Mouse (Mus musculus) kidney, adult 2 months (tissue): ENCODE data around the gene Rasgef1c. TPM values are rescaled to one million over a fixed set of nuclear protein-coding genes. Genes with fewer than 3 reads are reported as not detected.

Experiments used
- DNase-seq: peaks from one replicate; pipeline ENCODE4 v3.0.0; 2021
- H3K27ac ChIP-seq: fragments of 200-500 bp; 2 replicates; pipeline ENCODE4 v1.5.1; 2012; ENCODE audit warnings: low read depth, low read length, control low read depth, inconsistent platforms; ENCODE audit not compliant: insufficient read depth
- H3K27me3 ChIP-seq: fragments of 200-500 bp; replicated peaks from 2 replicates; pipeline ENCODE4 v1.6.1; 2012; ENCODE audit warnings: mild to moderate bottlenecking, moderate library complexity, low read length, inconsistent platforms; ENCODE audit not compliant: control insufficient read depth, insufficient read depth
- H3K36me3 ChIP-seq: fragments of 200-500 bp; 2 replicates; pipeline ENCODE4 v1.6.1; 2012; ENCODE audit warnings: mild to moderate bottlenecking, moderate library complexity, low read length, inconsistent platforms; ENCODE audit not compliant: control insufficient read depth, insufficient read depth
- H3K4me1 ChIP-seq: fragments of 200-500 bp; 2 replicates; pipeline ENCODE4 v1.6.1; 2011; ENCODE audit warnings: low read length; ENCODE audit not compliant: control insufficient read depth, insufficient read depth
- H3K4me3 ChIP-seq: fragments of 200-500 bp; 2 replicates; pipeline ENCODE4 v1.5.1; 2011; ENCODE audit warnings: mild to moderate bottlenecking, low read depth, low read length, control low read depth; ENCODE audit not compliant: insufficient read depth
- CTCF ChIP-seq: fragments of 200-500 bp; conservative IDR thresholded peaks from 2 replicates; pipeline ENCODE4 v1.5.1; 2011; ENCODE audit warnings: low read depth, mild to moderate bottlenecking, control low read depth, low read length, moderate library complexity, mixed read lengths; ENCODE audit not compliant: insufficient read depth, insufficient read length
- POLR2A ChIP-seq: fragments of 200-500 bp; IDR thresholded peaks from one replicate; pipeline ENCODE4 v1.6.1; 2011; ENCODE audit warnings: low read depth, low read length, control low read depth
- WGBS: fragments of 180-500 bp; shearing (Covaris S2); methylation state at CpG from one replicate; pipeline ENCODE4 v1.1.7; 2018; 5-methylcytosine and 5-hydroxymethylcytosine counted together
- polyA plus RNA-seq: library from polyadenylated mRNA; depleted of rRNA; stranded (reverse); fragments of >200 nt; gene quantifications from 2 replicates; pipeline ENCODE4 v1.2.3, GENCODE M21; 2012

Gene Rasgef1c
- polyA plus RNA-seq, 1 experiment, result 0.11 TPM

DNA sequence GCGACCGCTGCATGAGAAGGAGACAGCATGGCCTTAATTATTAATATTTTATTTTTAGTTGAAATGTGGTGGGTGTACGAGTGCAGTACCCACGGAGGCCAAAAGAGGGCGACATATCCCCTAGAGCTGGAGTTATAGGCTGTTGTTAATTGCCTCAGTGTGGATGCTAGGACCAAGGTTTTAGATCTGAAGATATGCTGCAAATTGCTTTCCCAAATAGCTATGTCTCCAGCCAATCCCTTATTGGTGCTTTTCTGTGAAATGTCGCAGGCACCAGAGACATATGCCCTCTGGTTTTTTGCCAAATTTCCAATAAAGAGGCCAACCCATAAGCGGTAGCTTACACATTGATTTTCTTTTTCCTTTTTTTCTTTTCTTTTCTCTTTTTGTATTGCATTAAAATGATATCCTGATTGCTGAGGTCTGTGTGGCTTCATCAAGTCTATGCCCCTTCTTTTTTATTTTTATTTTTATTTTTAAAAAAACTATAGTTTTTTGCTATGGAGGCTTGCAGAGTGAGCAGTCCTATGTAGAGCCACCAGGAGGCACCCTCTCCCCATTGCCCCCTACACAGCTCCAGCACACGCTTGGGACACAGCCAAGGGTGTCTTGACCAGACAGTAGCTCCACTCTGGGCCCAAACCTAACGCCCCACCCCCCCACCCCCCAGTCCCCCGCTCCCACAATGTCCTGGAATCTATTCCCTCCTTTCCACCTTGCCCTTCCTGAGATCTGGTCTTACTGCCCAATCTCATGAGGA lies 84.8 kb downstream of the Rasgef1c start:
- peak; percentile 61 for DNase-seq
- no peaks in the 10 kb centered on the region for H3K27me3 ChIP-seq
- TF ChIP-seq CTCF, result peak; percentile 91
- no peak for TF ChIP-seq POLR2A
- no peaks in the 10 kb centered on the region for H3K4me1 ChIP-seq
- H3K4me3 ChIP-seq, result no peak overlapping the region
- H3K36me3 ChIP-seq, result no peaks in the 10 kb centered on the region
- 23% methylated on average over 10 of the region's 10 CpGs for WGBS
- H3K27ac ChIP-seq, result no peak overlapping the region

DNA sequence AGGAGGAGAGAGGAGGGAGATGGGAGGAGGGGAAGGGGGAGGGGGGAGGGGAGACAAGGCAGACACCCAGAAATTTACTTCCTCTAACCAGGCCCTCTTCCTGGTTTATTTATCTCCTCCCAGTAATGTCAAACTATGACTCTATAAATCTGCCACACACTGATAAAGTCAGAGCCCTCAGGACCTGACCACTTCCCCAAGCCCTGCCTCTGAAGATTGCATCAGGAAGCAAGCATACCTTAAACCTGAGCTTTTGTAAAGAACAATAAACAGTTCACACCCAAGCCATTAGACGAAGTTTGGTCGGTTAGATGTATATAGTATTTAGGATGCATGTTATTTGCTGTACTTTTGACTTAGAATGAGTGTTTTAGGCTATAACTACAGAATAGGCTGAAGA lies 92.9 kb downstream of the Rasgef1c start:
- H3K4me1 ChIP-seq, result peaks cover 4% of the 10 kb centered on the region; the same call in 1 of the 2 replicates
- H3K27ac ChIP-seq, result no peak overlapping the region
- no peaks in the 10 kb centered on the region for H3K27me3 ChIP-seq
- no peak for TF ChIP-seq CTCF
- TF ChIP-seq POLR2A, result no peak
- WGBS, result 57% methylated on average over 2 of the region's 2 CpGs
- H3K4me3 ChIP-seq, result no peak overlapping the region
- DNase-seq, result no peak
- no peaks in the 10 kb centered on the region for H3K36me3 ChIP-seq

DNA sequence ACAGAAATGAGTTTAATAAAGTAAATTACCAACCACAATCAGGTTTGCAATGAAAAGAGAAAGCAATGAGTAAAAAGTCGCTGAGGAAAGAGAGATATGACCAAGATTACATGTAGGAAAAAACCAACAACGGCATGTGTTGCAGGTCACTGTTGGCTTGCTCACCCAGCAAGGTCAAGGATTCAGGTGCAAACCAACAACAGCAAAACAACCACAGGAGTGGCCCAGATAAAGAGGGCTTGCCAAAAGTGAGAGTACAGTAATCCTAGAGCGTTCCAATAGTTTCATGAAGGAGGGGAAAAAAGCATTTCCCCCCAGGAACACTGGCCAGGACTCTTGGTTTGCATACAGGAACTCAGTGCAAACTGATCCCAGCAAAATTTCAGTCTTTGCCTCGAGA lies 94.8 kb downstream of the Rasgef1c start:
- peak; percentile 41 for DNase-seq
- peaks cover 4% of the 10 kb centered on the region; the same call in 1 of the 2 replicates for H3K4me1 ChIP-seq
- H3K27me3 ChIP-seq, result no peaks in the 10 kb centered on the region
- H3K27ac ChIP-seq, result peak overlapping the region; percentile 65
- no peaks in the 10 kb centered on the region for H3K36me3 ChIP-seq
- 39% methylated on average over 4 of the region's 4 CpGs for WGBS
- H3K4me3 ChIP-seq, result no peak overlapping the region
- TF ChIP-seq CTCF (no peak), POLR2A (no peak)

DNA sequence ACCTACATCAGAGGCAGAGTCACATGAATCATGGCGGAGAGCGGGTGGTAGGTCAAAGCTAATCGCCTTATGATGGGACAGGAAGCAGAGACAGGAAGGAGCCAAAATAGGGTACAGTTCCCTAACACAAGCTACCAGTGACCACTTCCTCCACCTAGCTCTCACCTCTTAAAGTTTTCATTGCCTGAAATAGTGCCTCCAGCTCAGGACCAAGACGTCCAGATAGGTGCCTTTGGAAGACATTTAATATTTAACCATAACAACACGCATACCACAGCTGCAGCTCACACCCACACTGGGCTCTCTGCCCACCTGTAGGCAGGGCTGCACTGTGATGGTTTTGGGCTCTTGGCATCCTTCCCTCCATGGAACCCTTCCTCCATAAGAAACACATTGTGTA lies 95.7 kb downstream of the Rasgef1c start:
- no peak overlapping the region for H3K4me3 ChIP-seq
- no peak overlapping the region for H3K27ac ChIP-seq
- TF ChIP-seq POLR2A (no peak), CTCF (no peak)
- H3K4me1 ChIP-seq, result peaks cover 11% of the 10 kb centered on the region
- H3K36me3 ChIP-seq, result no peaks in the 10 kb centered on the region
- DNase-seq, result peak; percentile 87
- 48% methylated on average over 5 of the region's 5 CpGs for WGBS
- H3K27me3 ChIP-seq, result no peaks in the 10 kb centered on the region

DNA sequence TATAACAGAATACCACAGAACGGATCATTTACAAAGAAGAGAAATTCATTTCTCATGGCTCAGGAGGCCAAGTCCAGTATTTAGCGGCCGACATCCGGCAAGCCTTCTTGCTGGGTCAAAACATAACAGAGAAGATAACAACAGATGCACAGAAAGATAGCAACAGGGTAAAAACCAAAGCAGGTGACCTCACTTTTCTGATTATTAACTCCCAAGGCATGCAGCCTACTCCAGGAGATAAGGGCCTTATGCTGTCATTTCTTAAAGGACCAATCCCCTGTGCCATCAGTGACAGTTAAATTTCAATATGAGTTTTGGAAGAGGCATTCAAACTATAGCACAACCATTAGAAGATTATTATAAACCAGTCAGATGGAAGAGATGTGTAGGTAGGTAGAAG lies 101.2 kb downstream of the Rasgef1c start:
- no peaks in the 10 kb centered on the region for H3K36me3 ChIP-seq
- peaks cover 6% of the 10 kb centered on the region for H3K4me1 ChIP-seq
- WGBS, result 91% methylated on average over 4 of the region's 4 CpGs
- TF ChIP-seq POLR2A (no peak), CTCF (no peak)
- no peaks in the 10 kb centered on the region for H3K27me3 ChIP-seq
- H3K4me3 ChIP-seq, result no peak overlapping the region
- no peak for DNase-seq
- H3K27ac ChIP-seq, result no peak overlapping the region

DNA sequence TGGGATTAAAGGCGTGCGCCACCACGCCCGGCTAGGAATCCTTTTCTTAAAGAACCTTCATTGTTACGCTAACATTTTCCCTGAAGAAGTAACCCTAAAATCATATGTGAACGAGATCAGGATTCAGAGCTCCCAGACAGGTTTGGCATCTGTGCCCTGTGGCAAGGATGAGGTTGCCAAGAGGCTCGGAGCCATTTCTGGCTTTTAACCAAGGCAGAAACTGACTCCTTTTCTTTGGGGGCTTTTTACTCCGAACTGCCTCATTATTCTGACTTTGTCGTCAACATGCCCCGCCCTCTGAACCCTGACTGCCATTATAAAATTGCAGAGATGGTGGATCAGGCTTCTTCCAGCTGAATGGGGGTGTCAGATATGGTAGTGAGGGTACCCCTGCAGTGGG lies 106.1 kb downstream of the Rasgef1c start:
- Histone ChIP-seq H3K27me3 (no peaks in the 10 kb centered on the region), H3K36me3 (no peaks in the 10 kb centered on the region), H3K27ac (no peak overlapping the region), H3K4me3 (no peak overlapping the region), H3K4me1 (no peaks in the 10 kb centered on the region)
- 82% methylated on average over 10 of the region's 10 CpGs for WGBS
- no peak for DNase-seq
- TF ChIP-seq POLR2A, result no peak
- no peak for TF ChIP-seq CTCF

DNA sequence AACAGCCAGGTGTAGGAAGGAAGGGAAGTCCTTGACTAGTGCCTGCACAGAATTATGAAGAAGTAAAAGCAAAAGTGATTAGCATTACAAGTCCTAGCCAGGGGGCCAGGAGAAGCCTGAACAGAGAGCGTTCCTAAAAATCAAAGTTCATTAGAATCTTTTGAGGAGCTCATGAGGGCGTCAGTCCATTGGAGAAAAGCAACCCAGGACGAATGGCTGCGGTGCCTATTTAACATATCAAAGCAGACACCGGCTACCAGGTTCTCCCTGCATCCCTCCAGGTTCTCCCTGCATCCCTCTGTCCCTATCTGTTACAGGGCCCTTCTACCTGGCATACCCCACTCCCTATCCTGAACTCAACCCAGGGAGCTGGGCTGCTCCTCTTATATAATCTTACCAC lies 106.6 kb downstream of the Rasgef1c start:
- Histone ChIP-seq H3K4me3 (no peak overlapping the region), H3K27ac (no peak overlapping the region), H3K4me1 (no peaks in the 10 kb centered on the region), H3K36me3 (no peaks in the 10 kb centered on the region), H3K27me3 (no peaks in the 10 kb centered on the region)
- 52% methylated on average over 5 of the region's 5 CpGs for WGBS
- DNase-seq, result no peak
- no peak for TF ChIP-seq CTCF
- no peak for TF ChIP-seq POLR2A
